Mouse (Mus musculus): Measurements from ENCODE around the gene Ablim1. TPM values are rescaled to one million over a fixed set of nuclear protein-coding genes. Genes with fewer than 3 reads are reported as not detected.

The Ablim1 gene
- polyA plus RNA-seq, 1 experiment from 2014 or later = 52.8 TPM

DNA sequence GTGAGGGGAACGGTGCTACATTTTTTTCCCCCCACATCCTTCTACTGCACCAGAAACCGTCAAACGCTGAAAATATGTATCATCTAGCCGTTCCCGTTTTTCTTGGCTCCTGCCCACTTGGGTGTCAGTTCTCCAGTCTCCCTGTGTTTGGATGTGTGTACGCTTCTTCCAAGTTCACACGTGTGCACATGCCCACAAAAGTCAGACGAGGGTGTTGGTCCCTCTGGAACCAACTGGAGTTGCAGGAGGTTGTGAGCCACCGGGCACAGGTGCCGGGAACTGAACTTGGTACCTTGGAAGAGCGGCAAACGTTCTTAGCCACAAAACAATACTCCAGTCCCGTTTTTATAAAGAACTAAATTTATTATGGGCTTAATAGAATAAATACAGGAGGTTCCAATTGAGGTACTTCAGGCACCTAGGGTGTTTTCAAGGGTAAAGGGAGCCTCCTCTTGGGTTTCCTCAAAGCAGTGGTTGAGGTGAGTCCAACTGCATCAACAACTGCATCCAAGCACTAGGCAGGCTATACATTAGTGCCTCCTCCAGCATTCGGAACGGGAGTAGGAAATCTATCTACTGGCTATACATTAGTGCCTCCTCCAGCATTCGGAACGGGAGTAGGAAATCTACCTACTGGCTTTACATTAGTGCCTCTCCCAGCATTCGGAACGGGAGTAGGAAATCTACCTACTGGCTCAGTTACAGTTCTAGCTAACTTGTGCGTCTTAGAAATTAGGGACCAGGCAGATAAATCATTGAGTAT lies 44.3 kb upstream of the Ablim1 start:
- DNase-seq (no peak), ATAC-seq (ENCODE audit: low FRiP score, low TSS enrichment) (no peak)
- H3K36me3 ChIP-seq (ENCODE audit: control insufficient read depth, insufficient read depth, low read length) = no peaks in the 10 kb centered on the region
- no peak overlapping the region for H3K4me3 ChIP-seq (replicated peaks; ENCODE audit: low read depth, low read length)
- H3K9ac ChIP-seq (replicated peaks; ENCODE audit: low read length) = no peak overlapping the region
- H3K27me3 ChIP-seq (ENCODE audit: control insufficient read depth, insufficient read depth, low read length) = no peaks in the 10 kb centered on the region
- H3K4me2 ChIP-seq (ENCODE audit: low read length) = no peak overlapping the region
- H3K9me3 ChIP-seq (ENCODE audit: control insufficient read depth, low read length) = no peaks in the 10 kb centered on the region
- H3K27ac ChIP-seq (replicated peaks; ENCODE audit: low read depth, low read length) = no peak overlapping the region
- H3K4me1 ChIP-seq (ENCODE audit: control insufficient read depth, insufficient read depth, low read length) = peaks cover 20% of the 10 kb centered on the region
- 95% methylated on average over 20 of the region's 20 CpGs for WGBS

DNA sequence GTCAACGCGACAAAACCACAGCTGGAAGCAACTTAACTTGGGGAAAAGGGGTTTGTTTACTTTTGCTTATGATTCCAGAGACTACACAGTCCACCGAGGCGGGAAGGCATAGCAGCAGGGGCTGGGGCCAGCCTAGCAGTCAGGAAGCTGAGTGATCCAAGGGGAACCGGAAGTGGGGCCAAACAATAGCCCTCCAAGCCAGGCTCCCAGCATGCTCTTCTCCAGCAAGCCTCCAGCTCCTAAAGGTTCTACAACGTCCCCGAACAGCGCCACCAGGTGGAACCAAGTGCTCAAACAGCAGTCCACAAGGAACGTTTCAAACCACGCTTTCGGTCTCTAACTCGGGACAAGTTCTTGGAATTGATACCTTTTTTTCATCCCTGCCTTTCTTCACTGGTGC lies 43.6 kb upstream of the Ablim1 start:
- H3K4me2 ChIP-seq (ENCODE audit: low read length) = no peak overlapping the region
- peaks cover 15% of the 10 kb centered on the region for H3K4me1 ChIP-seq (ENCODE audit: control insufficient read depth, insufficient read depth, low read length)

DNA sequence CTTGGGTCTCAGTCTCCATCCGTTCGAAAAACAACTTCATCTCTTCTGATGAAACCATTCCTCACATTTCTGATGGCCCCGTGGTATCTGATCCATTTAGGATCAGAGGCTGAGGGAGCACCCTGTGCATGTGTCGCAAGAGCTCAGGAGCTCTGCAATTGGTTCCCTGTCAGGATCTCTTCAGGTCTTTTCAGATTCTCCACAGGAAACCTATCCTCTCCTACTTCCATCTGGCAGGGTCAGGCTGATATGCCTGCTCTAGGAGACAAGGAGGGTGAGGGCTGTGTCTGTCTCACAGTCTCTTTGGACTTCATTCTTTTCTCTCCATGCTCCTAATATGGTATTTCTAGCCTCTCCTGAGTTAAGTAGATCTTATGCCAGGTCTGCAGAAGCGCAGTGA lies 43.1 kb upstream of the Ablim1 start:
- H3K4me2 ChIP-seq (ENCODE audit: low read length) = no peak overlapping the region
- no peak overlapping the region for H3K27ac ChIP-seq (replicated peaks; ENCODE audit: low read depth, low read length)
- no peaks in the 10 kb centered on the region for H3K9me3 ChIP-seq (ENCODE audit: control insufficient read depth, low read length)
- DNase-seq (no peak), ATAC-seq (ENCODE audit: low FRiP score, low TSS enrichment) (no peak)
- H3K36me3 ChIP-seq (ENCODE audit: control insufficient read depth, insufficient read depth, low read length) = no peaks in the 10 kb centered on the region
- H3K27me3 ChIP-seq (ENCODE audit: control insufficient read depth, insufficient read depth, low read length) = no peaks in the 10 kb centered on the region
- peaks cover 11% of the 10 kb centered on the region for H3K4me1 ChIP-seq (ENCODE audit: control insufficient read depth, insufficient read depth, low read length)
- no peak overlapping the region for H3K4me3 ChIP-seq (replicated peaks; ENCODE audit: low read depth, low read length)
- no peak overlapping the region for H3K9ac ChIP-seq (replicated peaks; ENCODE audit: low read length)
- WGBS = 91% methylated on average over 5 of the region's 5 CpGs

More for the DNA sequence above, 43.6 kb upstream of the Ablim1 start:
- DNase-seq (peak; percentile 50), ATAC-seq (ENCODE audit: low FRiP score, low TSS enrichment) (no peak)
- H3K27me3 ChIP-seq (ENCODE audit: control insufficient read depth, insufficient read depth, low read length) = no peaks in the 10 kb centered on the region
- no peak overlapping the region for H3K4me3 ChIP-seq (replicated peaks; ENCODE audit: low read depth, low read length)
- H3K9me3 ChIP-seq (ENCODE audit: control insufficient read depth, low read length) = no peaks in the 10 kb centered on the region
- WGBS = 84% methylated on average over 12 of the region's 12 CpGs
- H3K36me3 ChIP-seq (ENCODE audit: control insufficient read depth, insufficient read depth, low read length) = no peaks in the 10 kb centered on the region
- no peak overlapping the region for H3K9ac ChIP-seq (replicated peaks; ENCODE audit: low read length)
- no peak overlapping the region for H3K27ac ChIP-seq (replicated peaks; ENCODE audit: low read depth, low read length)

DNA sequence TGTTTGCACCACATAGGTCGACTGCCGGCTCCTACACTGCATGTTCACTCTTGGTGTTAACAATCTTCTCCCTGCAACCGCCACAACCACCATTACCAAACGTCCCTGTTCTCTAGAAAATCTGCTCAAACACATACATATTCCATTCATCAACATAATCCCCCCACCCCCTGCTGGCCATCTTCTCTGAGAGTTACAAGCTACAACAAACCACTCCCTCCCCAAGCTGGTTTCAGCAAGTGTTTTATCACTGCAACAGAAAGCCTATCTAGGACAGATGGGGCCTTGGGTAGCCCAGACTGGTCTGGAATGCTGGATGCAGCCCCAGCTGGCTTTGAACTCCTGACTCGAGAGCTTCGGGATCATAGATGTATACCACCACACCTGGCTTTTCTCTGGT lies 42.5 kb upstream of the Ablim1 start:
- Histone ChIP-seq H3K4me2 (ENCODE audit: low read length) (no peak overlapping the region), H3K4me3 (replicated peaks; ENCODE audit: low read depth, low read length) (no peak overlapping the region), H3K27me3 (ENCODE audit: control insufficient read depth, insufficient read depth, low read length) (no peaks in the 10 kb centered on the region), H3K27ac (replicated peaks; ENCODE audit: low read depth, low read length) (no peak overlapping the region), H3K9me3 (ENCODE audit: control insufficient read depth, low read length) (no peaks in the 10 kb centered on the region), H3K9ac (replicated peaks; ENCODE audit: low read length) (no peak overlapping the region), H3K36me3 (ENCODE audit: control insufficient read depth, insufficient read depth, low read length) (no peaks in the 10 kb centered on the region), H3K4me1 (ENCODE audit: control insufficient read depth, insufficient read depth, low read length) (peaks cover 6% of the 10 kb centered on the region; the same call in 1 of the 2 replicates)
- no peak for DNase-seq
- 79% methylated on average over 6 of the region's 6 CpGs for WGBS
- ATAC-seq (ENCODE audit: low FRiP score, low TSS enrichment) = no peak

DNA sequence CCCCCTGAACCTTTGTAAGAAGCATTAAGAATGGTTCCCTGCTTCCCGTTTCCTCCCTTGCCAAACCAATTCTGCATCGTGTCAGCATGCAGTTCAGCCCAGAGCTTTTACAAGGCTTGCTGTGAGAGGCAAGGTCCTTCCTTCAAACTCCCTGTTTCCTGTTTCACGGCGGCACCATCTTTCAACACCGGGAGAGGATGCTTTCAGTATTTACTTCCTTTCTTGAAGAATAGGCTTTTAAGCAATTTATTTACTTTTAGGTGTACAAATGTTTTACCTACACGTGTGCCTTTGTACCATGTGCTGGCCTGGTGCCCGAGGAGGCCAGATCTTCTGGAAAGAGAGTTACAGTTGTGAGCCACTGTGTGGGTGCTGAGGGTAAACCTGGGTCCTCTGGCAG lies 41.6 kb upstream of the Ablim1 start:
- Histone ChIP-seq H3K4me2 (ENCODE audit: low read length) (no peak overlapping the region), H3K9ac (replicated peaks; ENCODE audit: low read length) (no peak overlapping the region), H3K27me3 (ENCODE audit: control insufficient read depth, insufficient read depth, low read length) (no peaks in the 10 kb centered on the region), H3K4me1 (ENCODE audit: control insufficient read depth, insufficient read depth, low read length) (0 out of 2 replicates have a peak, but pooled peaks cover 3% of the 10 kb centered on the region), H3K27ac (replicated peaks; ENCODE audit: low read depth, low read length) (no peak overlapping the region), H3K4me3 (replicated peaks; ENCODE audit: low read depth, low read length) (no peak overlapping the region), H3K36me3 (ENCODE audit: control insufficient read depth, insufficient read depth, low read length) (no peaks in the 10 kb centered on the region), H3K9me3 (ENCODE audit: control insufficient read depth, low read length) (no peaks in the 10 kb centered on the region)
- DNase-seq (no peak), ATAC-seq (ENCODE audit: low FRiP score, low TSS enrichment) (no peak)
- 89% methylated on average over 7 of the region's 7 CpGs for WGBS

DNA sequence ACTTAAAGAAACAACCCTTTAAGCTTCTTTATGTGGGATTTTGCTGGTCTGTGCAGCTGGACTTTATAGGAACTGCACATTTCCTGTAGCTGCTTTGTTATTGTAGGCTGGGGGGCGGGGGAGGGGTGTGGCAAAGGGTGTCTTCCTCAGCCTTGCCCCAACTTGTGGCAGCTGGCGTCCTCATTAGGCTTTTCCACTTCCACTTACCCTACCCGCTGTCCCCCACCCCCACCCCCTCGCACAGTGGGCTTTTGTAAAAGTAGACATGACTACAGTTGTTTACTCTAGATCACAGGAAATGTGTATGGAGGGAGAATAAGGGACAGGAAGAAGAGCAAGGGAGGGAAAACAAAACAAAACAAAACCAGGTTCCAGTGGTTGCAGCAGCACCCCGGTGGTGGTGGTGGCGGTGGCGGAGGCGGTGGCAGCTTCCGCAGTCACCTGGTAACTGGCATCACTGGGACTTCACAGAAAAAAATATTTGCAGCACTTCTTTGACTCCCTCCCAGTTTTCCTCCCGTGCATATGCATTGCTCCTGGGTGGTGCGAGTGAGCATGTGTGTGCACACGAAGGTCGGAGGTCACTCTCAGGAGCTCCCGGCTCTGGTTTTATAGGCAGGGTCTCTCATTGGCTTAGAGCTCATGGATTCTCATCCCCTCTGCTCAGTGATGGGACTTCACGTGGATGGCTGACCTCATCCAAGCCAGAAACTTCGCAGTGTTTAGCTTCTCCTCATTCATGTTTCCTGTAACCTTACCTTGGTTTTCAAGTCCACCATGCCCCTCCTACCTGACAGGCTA lies 40.9 kb upstream of the Ablim1 start:
- Histone ChIP-seq H3K27me3 (ENCODE audit: control insufficient read depth, insufficient read depth, low read length) (no peaks in the 10 kb centered on the region), H3K9me3 (ENCODE audit: control insufficient read depth, low read length) (no peaks in the 10 kb centered on the region), H3K27ac (replicated peaks; ENCODE audit: low read depth, low read length) (no peak overlapping the region), H3K36me3 (ENCODE audit: control insufficient read depth, insufficient read depth, low read length) (no peaks in the 10 kb centered on the region), H3K4me2 (ENCODE audit: low read length) (no peak overlapping the region), H3K4me1 (ENCODE audit: control insufficient read depth, insufficient read depth, low read length) (0 out of 2 replicates have a peak, but pooled peaks cover 3% of the 10 kb centered on the region), H3K4me3 (replicated peaks; ENCODE audit: low read depth, low read length) (no peak overlapping the region), H3K9ac (replicated peaks; ENCODE audit: low read length) (no peak overlapping the region)
- WGBS = 86% methylated on average over 16 of the region's 16 CpGs
- DNase-seq (no peak), ATAC-seq (ENCODE audit: low FRiP score, low TSS enrichment) (no peak)

DNA sequence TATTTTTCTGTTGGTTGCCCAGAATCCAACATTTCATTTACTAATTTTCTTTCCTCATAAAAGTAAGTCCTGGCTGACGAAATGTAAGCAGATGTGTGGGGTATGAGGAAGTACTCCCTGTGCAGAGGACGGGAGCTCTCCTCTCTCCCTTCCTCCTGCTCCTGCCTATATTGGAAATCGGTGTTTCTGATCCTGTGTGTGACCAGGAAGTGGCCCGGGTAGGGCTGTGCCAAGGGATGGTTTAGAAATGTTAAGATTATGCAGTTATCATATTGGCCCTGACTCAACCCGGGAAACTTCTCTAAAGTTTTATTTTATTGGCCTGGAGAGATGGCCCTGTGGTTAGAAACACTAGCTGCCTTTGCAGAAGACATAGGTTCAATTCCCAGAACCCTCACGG lies 40.0 kb upstream of the Ablim1 start:
- H3K9ac ChIP-seq (replicated peaks; ENCODE audit: low read length) = no peak overlapping the region
- ATAC-seq (ENCODE audit: low FRiP score, low TSS enrichment) = no peak
- H3K27ac ChIP-seq (replicated peaks; ENCODE audit: low read depth, low read length) = no peak overlapping the region
- H3K9me3 ChIP-seq (ENCODE audit: control insufficient read depth, low read length) = no peaks in the 10 kb centered on the region
- no peaks in the 10 kb centered on the region for H3K36me3 ChIP-seq (ENCODE audit: control insufficient read depth, insufficient read depth, low read length)
- H3K27me3 ChIP-seq (ENCODE audit: control insufficient read depth, insufficient read depth, low read length) = no peaks in the 10 kb centered on the region
- no peak overlapping the region for H3K4me3 ChIP-seq (replicated peaks; ENCODE audit: low read depth, low read length)
- DNase-seq = no peak
- 0 out of 2 replicates have a peak, but pooled peaks cover 3% of the 10 kb centered on the region for H3K4me1 ChIP-seq (ENCODE audit: control insufficient read depth, insufficient read depth, low read length)
- no peak overlapping the region for H3K4me2 ChIP-seq (ENCODE audit: low read length)
- 92% methylated on average over 6 of the region's 6 CpGs for WGBS

DNA sequence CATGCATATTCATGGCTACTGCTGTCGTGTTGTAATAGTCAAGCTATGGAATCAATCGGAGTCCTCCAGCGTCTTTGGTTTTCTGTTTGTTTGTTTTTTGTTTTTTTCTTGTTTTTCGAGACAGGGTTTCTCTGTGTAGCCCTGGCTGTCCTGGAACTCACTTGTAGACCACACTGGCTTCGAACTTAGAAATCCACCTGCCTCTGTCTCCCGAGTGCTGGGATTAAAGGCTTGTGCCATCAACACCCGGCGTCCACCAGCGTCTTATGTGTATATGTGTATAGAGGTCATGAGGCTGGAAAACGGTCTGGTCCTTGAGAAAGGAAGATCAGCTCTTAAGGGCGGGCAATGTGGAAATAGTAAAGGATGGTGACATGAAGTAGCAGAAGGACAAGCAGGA lies 39.3 kb upstream of the Ablim1 start:
- no peaks in the 10 kb centered on the region for H3K36me3 ChIP-seq (ENCODE audit: control insufficient read depth, insufficient read depth, low read length)
- ATAC-seq (ENCODE audit: low FRiP score, low TSS enrichment) (no peak), DNase-seq (no peak)
- H3K9me3 ChIP-seq (ENCODE audit: control insufficient read depth, low read length) = no peaks in the 10 kb centered on the region
- H3K4me2 ChIP-seq (ENCODE audit: low read length) = no peak overlapping the region
- no peaks in the 10 kb centered on the region for H3K27me3 ChIP-seq (ENCODE audit: control insufficient read depth, insufficient read depth, low read length)
- no peak overlapping the region for H3K4me3 ChIP-seq (replicated peaks; ENCODE audit: low read depth, low read length)
- no peak overlapping the region for H3K9ac ChIP-seq (replicated peaks; ENCODE audit: low read length)
- 95% methylated on average over 11 of the region's 11 CpGs for WGBS
- no peak overlapping the region for H3K27ac ChIP-seq (replicated peaks; ENCODE audit: low read depth, low read length)
- H3K4me1 ChIP-seq (ENCODE audit: control insufficient read depth, insufficient read depth, low read length) = 0 out of 2 replicates have a peak, but pooled peaks cover 3% of the 10 kb centered on the region
